In the genomic region with DNA sequence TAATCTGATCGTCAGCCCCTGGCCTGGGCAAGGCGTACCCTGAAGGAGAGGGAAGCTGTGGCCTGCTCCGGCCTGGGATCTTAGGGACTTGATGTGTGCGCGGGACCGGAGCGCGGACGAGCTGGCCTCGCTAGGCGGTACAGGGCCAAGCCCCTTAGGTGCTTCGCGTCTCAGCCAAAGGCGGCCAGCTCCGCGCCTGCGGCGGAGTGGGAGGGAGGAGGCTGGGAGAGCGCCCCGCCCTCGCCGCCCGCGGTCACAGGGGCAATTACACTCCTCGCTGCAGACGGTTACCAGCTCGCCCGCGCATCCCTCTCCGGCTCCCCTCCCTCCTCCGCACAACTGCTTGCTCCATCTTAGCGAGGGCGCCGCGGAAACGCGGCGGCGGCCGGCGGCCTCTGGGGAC, we compare ENCODE assay signal across 8 mouse cellular contexts.
DNase-seq lines count a peak whose midpoint lies in the region; ATAC-seq and TF ChIP-seq lines count a peak whose summit lies in the region.

No protein-coding gene starts in this region.

- peak; percentile 67 for ATAC-seq in neural tube, embryonic 15.5 days (ENCODE audit: low FRiP score)

- peak; percentile 63 for DNase-seq in A20 (ENCODE audit: low read depth, low spot score)
- DNase-seq in adrenal gland, adult (ENCODE audit: inconsistent age in 2 of 2, low spot score in 1 of 2) = peak; percentile 75 to 81
- peak; percentile 85 for DNase-seq in embryonic facial prominence, embryonic 10.5 days (ENCODE audit: low spot score)
- peak; percentile 52 to 53 for DNase-seq in heart, adult 9 months (ENCODE audit: low spot score in 2 of 2)
- DNase-seq in kidney, adult 8-10 months = peak; percentile 38 to 43
- DNase-seq in lung, adult 2 months = peak; percentile 50
- DNase-seq in testis, postnatal 10 days (ENCODE audit: low spot score) = peak; percentile 62

- 4% methylated on average over 40 of the region's 41 CpGs for WGBS in embryonic facial prominence, embryonic 10.5 days
- WGBS in lung, adult 2 months = 5% methylated on average over 41 of the region's 41 CpGs
- WGBS in neural tube, embryonic 15.5 days = 3% methylated on average over 14 of the region's 41 CpGs

- no peaks in the 10 kb centered on the region for H3K36me3 ChIP-seq in embryonic facial prominence, embryonic 10.5 days (replicated peaks)
- H3K36me3 ChIP-seq in neural tube, embryonic 15.5 days = no peaks in the 10 kb centered on the region

- TF ChIP-seq POLR2A in lung, adult 2 months (IDR thresholded peaks at IDR 0.05; ENCODE audit: borderline replicate concordance, extremely low read depth, low read depth, low read length) = no peak

- no peak for TF ChIP-seq CTCF in lung, adult 2 months (IDR thresholded peaks at IDR 0.05; ENCODE audit: insufficient read depth, low read length)

- H3K27ac ChIP-seq in embryonic facial prominence, embryonic 10.5 days (replicated peaks) = peak overlapping the region; percentile 83
- no peak overlapping the region for H3K27ac ChIP-seq in neural tube, embryonic 15.5 days (replicated peaks)

- peak overlapping the region; percentile 69 for H3K4me2 ChIP-seq in neural tube, embryonic 15.5 days

- peak overlapping the region; percentile 43 for H3K9ac ChIP-seq in neural tube, embryonic 15.5 days (replicated peaks)

- H3K27me3 ChIP-seq in embryonic facial prominence, embryonic 10.5 days (replicated peaks; ENCODE audit: low read depth, poor library complexity, severe bottlenecking) = peaks cover 100% of the 10 kb centered on the region
- H3K27me3 ChIP-seq in neural tube, embryonic 15.5 days (replicated peaks) = peaks cover 51% of the 10 kb centered on the region

- no peaks in the 10 kb centered on the region for H3K9me3 ChIP-seq in embryonic facial prominence, embryonic 10.5 days
- no peaks in the 10 kb centered on the region for H3K9me3 ChIP-seq in neural tube, embryonic 15.5 days (replicated peaks)

- H3K4me3 ChIP-seq in embryonic facial prominence, embryonic 10.5 days = peak overlapping the region; percentile 54
- peak overlapping the region; percentile 39 for H3K4me3 ChIP-seq in lung, adult 2 months (replicated peaks; ENCODE audit: extremely low read depth, low read depth, low read length)
- H3K4me3 ChIP-seq in neural tube, embryonic 15.5 days (replicated peaks) = peak overlapping the region; percentile 34

- peaks cover 58% of the 10 kb centered on the region for H3K4me1 ChIP-seq in embryonic facial prominence, embryonic 10.5 days
- H3K4me1 ChIP-seq in lung, adult 2 months (ENCODE audit: control insufficient read depth, insufficient read depth, low read length) = peaks cover 4% of the 10 kb centered on the region; the same call in 1 of the 2 replicates
- H3K4me1 ChIP-seq in neural tube, embryonic 15.5 days = peaks cover 34% of the 10 kb centered on the region
